Comparison of ENCODE assay signal across 29 mouse cellular contexts in genomic region chr7:26061197-26061596, GRCm38 (mm10). TPM values are rescaled to one million over a fixed set of nuclear protein-coding genes. Genes with fewer than 3 reads are reported as not detected.
"Had no signal": no experiment of that assay in that cellular context is flagged by ENCODE, and none has a peak within 500 bp of the region (broad histone marks: within the 10 kb centered on the region; RNA-seq: fewer than 3 reads in every experiment).

Gene Cyp2b13, plus strand, starts transcription at chr7:26061497.

RNA-seq across cellular contexts. Expression of gene Cyp2b13, which starts in this region (rescaled TPM):
- total RNA-seq: common myeloid progenitor, adult 5-6 weeks; forebrain, postnatal 0 days; gastrocnemius, adult 18-20 months; gastrocnemius, adult 2 months; gastrocnemius, adult 8-10 months; gastrocnemius, postnatal 10 days; gastrocnemius, postnatal 14 days; gastrocnemius, postnatal 25 days; gastrocnemius, postnatal 36 days; gastrocnemius, postnatal 4 days; granulocyte monocyte progenitor cell, adult 5-6 weeks; heart, adult 2 months had no signal
- polyA plus RNA-seq: cortical plate, adult 2 months; embryonic facial prominence, embryonic 10.5 days; embryonic facial prominence, embryonic 11.5 days; embryonic facial prominence, embryonic 12.5 days; embryonic facial prominence, embryonic 13.5 days; embryonic facial prominence, embryonic 14.5 days; embryonic facial prominence, embryonic 15.5 days; erythroblast, embryonic 14.5 days; forebrain, embryonic 10.5 days; forebrain, embryonic 11.5 days; forebrain, embryonic 12.5 days; forebrain, embryonic 13.5 days; forebrain, embryonic 14.5 days; forebrain, embryonic 15.5 days; forebrain, embryonic 16.5 days; forebrain, postnatal 0 days; frontal cortex, adult 2 months; gonadal fat pad, adult 2 months; heart, adult 2 months had no signal
